Mouse (Mus musculus): ENCODE results near the gene Aldob. TPM values are rescaled to one million over a fixed set of nuclear protein-coding genes. Genes with fewer than 3 reads are reported as not detected.
"Not testable (repeated sequence)": the region's sequence is repeated elsewhere in the genome, so short reads cannot be mapped to it uniquely, and the experiment has no call there.

Gene Aldob
- polyA plus RNA-seq, 1 experiment: 1.9 TPM

- TF ChIP-seq POLR2A (IDR thresholded peaks at IDR 0.05; ENCODE audit: borderline replicate concordance, extremely low read depth, low read depth, low read length) (no peak), CTCF (IDR thresholded peaks at IDR 0.05; ENCODE audit: insufficient read depth, low read length) (no peak)
- no peaks in the 10 kb centered on the region for H3K4me1 ChIP-seq (ENCODE audit: control insufficient read depth, insufficient read depth, low read length)
- 94% methylated on average over 4 of the region's 4 CpGs for WGBS
- H3K4me3 ChIP-seq (replicated peaks; ENCODE audit: extremely low read depth, low read depth, low read length): no peak overlapping the region
- DNase-seq: no peak
Observed at GRCm38 (mm10) chr4:49512636-49513035, 36.7 kb downstream of the Aldob start.

- H3K4me3 ChIP-seq (replicated peaks; ENCODE audit: extremely low read depth, low read depth, low read length); H3K4me1 ChIP-seq (ENCODE audit: control insufficient read depth, insufficient read depth, low read length); DNase-seq: not testable (repeated sequence)
- WGBS: 85% methylated on average over 1 of the region's 1 CpGs
Observed at GRCm38 (mm10) chr4:49510236-49510835, 39.0 kb downstream of the Aldob start.

- no peak for DNase-seq
- H3K4me3 ChIP-seq (replicated peaks; ENCODE audit: extremely low read depth, low read depth, low read length): no peak overlapping the region
- H3K4me1 ChIP-seq (ENCODE audit: control insufficient read depth, insufficient read depth, low read length): no peaks in the 10 kb centered on the region
- TF ChIP-seq POLR2A (IDR thresholded peaks at IDR 0.05; ENCODE audit: borderline replicate concordance, extremely low read depth, low read depth, low read length) (no peak), CTCF (IDR thresholded peaks at IDR 0.05; ENCODE audit: insufficient read depth, low read length) (no peak)
- WGBS: 76% methylated on average over 2 of the region's 2 CpGs
Observed at GRCm38 (mm10) chr4:49509183-49509582, 40.2 kb downstream of the Aldob start.

- DNase-seq: no peak
Observed at GRCm38 (mm10) chr4:49506386-49506785, 43.0 kb downstream of the Aldob start, which contains the start of gene Baat. TSS of gene Baat (minus strand) at chr4:49506557.

GRCm38 (mm10) chr4:49503563-49503962 is 45.8 kb downstream of the Aldob start:
- H3K4me3 ChIP-seq (replicated peaks; ENCODE audit: extremely low read depth, low read depth, low read length): no peak overlapping the region
- TF ChIP-seq POLR2A (IDR thresholded peaks at IDR 0.05; ENCODE audit: borderline replicate concordance, extremely low read depth, low read depth, low read length) (no peak), CTCF (IDR thresholded peaks at IDR 0.05; ENCODE audit: insufficient read depth, low read length) (no peak)
- WGBS: 88% methylated on average over 1 of the region's 1 CpGs
- no peak for DNase-seq
- H3K4me1 ChIP-seq (ENCODE audit: control insufficient read depth, insufficient read depth, low read length): no peaks in the 10 kb centered on the region

More at GRCm38 (mm10) chr4:49506386-49506785, 43.0 kb downstream of the Aldob start, which contains the start of gene Baat:
- TF ChIP-seq CTCF (IDR thresholded peaks at IDR 0.05; ENCODE audit: insufficient read depth, low read length): no peak
- TF ChIP-seq POLR2A (IDR thresholded peaks at IDR 0.05; ENCODE audit: borderline replicate concordance, extremely low read depth, low read depth, low read length): no peak
- Histone ChIP-seq H3K4me1 (ENCODE audit: control insufficient read depth, insufficient read depth, low read length) (no peaks in the 10 kb centered on the region), H3K4me3 (replicated peaks; ENCODE audit: extremely low read depth, low read depth, low read length) (no peak within 1 kb of the TSS)
- WGBS: 52% methylated on average over 3 of the region's 3 CpGs

Other genes starting within 250 kb of the Aldob start
- not detected in 2 replicates for gene Acnat2, start 141.4 kb downstream of the Aldob start, polyA plus RNA-seq (2012; rRNA removed)
- gene Acnat1, start 75.6 kb downstream of the Aldob start, polyA plus RNA-seq (2012; rRNA removed): 0.29 TPM in 1 of 2 replicates, not detected in the other
- 0.06 TPM in 1 of 2 replicates, not detected in the other for gene Baat, start 43.0 kb downstream of the Aldob start, polyA plus RNA-seq (2012; rRNA removed)
- 2.3 and 4.5 TPM in 2 replicates for gene Mrpl50, start 28.5 kb downstream of the Aldob start, polyA plus RNA-seq (2012; rRNA removed)
- gene Zfp189, start 28.4 kb downstream of the Aldob start, polyA plus RNA-seq (2012; rRNA removed): 1.0 and 1.1 TPM in 2 replicates
- gene Tmem246, start 48.3 kb upstream of the Aldob start, polyA plus RNA-seq (2012; rRNA removed): 51.7 and 52.8 TPM in 2 replicates
- gene Rnf20, start 82.5 kb upstream of the Aldob start, polyA plus RNA-seq (2012; rRNA removed): 19.7 and 25.5 TPM in 2 replicates
- 0.03 TPM in 1 of 2 replicates, not detected in the other for gene Ppp3r2, start 132.5 kb upstream of the Aldob start, polyA plus RNA-seq (2012; rRNA removed)